Mouse (Mus musculus) kidney, adult 18-20 months (tissue): Measurements from ENCODE around the gene Agbl1.

Experiments
- DNase-seq: peaks from one replicate; pipeline ENCODE4 v3.0.0; 2021

The Agbl1 gene

DNA sequence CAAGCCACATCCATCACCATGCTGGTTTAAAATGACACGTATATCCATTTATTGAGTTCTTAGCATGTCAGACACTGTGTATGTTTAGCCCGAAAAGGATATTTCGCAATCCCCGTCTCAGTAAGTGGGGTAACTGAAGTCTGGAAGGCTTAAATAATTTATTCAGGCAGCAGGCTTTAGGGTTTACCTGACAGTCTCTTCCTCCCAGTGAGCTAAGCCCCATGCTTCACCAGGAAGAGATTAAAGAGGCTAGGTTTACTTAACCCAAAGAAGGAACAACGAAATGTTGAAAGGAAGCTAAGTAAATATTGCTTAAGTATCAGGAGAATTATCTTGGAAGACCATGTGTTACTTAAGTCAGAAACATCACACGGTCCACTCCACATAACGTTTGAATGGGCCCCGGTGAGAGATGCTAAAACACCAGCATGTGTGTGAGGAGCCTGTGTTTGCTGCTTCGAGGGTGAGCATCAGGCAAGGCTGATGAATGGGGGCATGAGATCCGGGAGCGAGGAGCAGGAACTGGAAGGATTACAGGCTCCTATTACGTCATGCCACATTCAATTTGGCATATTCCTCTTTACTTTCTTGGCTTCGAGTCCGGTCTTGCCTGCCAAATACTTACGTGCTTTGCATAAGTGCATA is 162.7 kb downstream of the Agbl1 start:
- no peak for DNase-seq

- peak; percentile 53 for DNase-seq
Measured at GRCm38 (mm10) chr7:76392941-76393817, 163.5 kb downstream of the Agbl1 start.

GRCm38 (mm10) chr7:76407930-76408557 is 178.4 kb downstream of the Agbl1 start:
- DNase-seq = no peak

DNA sequence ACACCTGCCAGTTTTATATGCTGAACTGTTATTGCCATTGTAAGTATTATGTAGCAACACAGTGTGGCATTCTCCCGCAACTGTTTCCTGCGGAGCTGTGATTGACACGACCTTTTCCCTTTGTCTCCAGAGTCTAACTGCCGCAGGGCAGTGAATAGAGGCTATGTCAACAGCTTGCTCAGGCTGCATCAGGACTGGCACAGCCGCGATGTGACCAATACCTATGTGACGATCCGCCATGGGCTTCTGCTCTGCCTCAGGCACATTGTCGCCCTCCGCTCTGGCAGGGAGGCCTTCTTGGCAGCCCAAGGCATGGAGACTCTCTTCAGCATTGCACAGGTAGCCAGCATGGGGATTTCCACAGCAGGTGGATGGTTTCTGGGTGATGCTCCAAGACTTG is 179.3 kb downstream of the Agbl1 start:
- DNase-seq = no peak

GRCm38 (mm10) chr7:76410403-76411180 is 180.9 kb downstream of the Agbl1 start:
- DNase-seq = no peak

DNA sequence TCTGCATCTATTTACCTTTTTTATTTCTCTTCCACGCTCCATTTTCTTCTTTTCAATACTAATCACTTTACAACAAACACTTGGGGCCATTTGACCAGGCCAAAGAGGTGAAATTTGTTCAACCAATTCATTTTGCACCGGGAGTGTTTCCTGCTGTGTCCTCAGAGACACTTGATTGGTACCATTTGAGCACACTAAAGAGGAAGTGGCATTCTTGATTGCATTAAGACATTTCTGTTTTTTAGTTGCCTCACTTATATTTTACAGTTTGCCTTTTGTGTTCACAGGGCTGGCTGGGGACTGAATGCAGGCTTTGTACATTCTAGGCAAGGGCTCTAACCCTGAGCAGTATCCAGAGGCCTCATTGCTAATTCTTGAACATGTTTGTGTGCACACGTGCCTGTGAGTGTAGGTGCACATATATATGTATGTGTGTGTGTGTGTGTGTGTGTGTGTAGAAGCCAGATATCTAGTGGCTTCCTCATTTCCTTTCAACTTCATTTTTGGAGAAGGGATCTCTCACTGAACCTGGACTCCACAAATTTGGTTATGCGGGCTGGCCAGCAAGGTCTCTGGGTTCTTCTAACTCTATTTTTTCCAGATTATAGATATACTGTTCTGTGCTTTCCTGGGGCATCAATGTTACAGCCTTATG is 182.4 kb downstream of the Agbl1 start:
- no peak for DNase-seq

- DNase-seq = no peak
Measured at GRCm38 (mm10) chr7:76416084-76416597, 186.5 kb downstream of the Agbl1 start.

- no peak for DNase-seq
Measured at GRCm38 (mm10) chr7:76438581-76438980, 208.9 kb downstream of the Agbl1 start.

DNA sequence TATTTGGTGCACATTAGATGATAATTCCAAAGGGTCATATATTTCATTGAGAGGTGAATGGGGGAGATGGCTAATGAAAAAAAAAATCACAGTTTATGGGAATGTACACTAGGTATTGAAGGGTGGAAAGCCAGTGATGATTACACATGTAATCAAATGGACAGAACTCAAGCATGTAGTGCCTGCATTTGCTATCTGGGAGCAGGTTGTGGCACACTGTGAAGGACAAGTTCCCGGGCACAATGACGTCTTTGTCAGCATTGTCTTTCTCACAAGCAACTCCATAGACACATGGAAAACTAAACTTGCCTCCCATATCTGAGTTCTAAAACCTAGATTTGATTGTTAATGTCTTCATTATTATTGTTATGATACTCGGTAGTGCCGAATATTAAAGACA is 209.3 kb downstream of the Agbl1 start:
- no peak for DNase-seq

DNA sequence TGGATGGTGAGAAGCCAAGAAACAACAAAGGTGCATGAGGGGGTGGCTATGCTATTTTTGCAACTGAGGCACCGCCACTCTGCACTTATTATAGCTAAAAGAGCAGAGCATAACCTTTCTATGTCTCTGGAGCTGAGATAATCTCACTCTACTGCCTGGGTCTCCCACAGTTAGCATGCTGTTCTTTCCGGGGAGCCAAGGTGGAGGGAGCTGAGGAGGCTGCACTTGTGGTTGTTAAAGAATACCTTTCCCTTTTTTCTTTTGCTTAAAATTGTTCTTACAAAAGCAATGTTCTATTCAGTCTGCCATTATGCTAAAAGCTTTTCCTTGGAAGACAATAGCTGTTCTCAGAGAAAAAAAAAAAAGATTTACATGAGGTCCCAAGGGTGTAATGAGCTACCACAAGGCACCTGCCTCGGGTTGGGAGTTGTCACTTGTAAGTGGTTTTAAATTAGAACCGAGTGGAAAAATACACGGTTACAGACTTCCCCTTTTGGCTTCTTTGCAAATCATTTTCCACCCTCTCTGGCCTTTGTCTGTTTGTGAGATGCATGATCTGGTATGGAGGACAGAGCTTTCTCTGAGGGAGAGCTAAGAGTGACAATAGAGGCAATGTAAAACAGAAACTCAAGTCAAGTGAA is 232.8 kb downstream of the Agbl1 start:
- no peak for DNase-seq

DNA sequence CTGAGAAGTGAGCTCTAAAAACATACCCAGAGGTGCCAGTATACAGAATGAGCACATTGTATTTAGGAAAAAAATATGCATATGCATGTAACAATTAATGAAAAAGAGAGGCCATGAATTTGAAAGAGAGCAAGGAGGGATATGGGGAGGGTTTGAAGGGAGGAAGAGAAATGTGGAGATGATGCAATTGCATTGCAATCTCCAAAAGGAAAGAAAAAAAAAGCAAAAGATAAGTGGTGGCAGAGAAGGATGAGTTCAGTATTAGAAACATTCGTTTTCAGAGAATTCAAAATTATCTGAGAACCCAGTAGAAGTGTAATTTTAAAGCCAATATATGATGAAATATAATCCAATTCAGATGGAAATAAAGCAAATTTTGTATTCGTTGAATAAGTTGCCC is 236.7 kb downstream of the Agbl1 start:
- DNase-seq = no peak

GRCm38 (mm10) chr7:76474233-76474632 is 244.5 kb downstream of the Agbl1 start:
- DNase-seq = no peak

DNA sequence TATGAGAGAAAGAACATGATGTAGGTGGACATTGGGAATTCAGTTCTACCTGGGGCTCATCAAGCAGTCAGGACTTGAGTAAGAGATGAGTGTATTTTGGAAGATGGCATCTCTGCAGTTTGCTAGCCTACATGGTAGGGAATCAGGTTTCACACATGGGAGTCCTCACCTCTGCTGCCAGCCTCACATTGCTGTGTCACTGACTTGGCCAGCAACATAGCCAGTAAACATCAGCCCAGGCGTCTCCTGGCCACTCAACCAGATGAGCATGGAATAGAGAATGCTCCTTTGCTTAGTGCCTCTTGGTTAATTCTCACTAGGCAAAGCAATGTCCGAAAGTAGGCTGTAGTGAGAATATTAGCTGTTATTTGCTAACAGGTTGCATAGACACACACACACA is 255.9 kb downstream of the Agbl1 start:
- DNase-seq = no peak

DNA sequence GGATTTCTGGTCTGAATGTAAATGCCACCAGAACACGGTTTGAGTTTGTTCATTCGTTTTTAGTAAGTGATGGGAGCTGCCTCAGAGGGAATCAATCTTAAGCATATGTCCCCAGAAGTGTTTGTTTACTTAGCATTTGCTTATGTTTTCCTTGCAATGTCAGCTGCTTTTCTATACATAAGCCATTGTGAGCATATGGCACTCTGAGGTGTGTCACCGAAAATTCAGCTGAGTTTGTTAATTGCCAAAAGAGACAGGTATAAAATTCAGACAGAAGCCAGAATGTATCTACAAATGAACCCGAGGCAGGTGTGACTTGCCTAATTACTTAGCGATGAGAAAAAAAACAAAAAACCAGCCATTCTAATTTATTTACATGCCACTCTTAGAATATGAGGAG is 257.8 kb downstream of the Agbl1 start:
- DNase-seq = no peak

- no peak for DNase-seq
Measured at GRCm38 (mm10) chr7:76524291-76524690, 294.6 kb downstream of the Agbl1 start.

DNA sequence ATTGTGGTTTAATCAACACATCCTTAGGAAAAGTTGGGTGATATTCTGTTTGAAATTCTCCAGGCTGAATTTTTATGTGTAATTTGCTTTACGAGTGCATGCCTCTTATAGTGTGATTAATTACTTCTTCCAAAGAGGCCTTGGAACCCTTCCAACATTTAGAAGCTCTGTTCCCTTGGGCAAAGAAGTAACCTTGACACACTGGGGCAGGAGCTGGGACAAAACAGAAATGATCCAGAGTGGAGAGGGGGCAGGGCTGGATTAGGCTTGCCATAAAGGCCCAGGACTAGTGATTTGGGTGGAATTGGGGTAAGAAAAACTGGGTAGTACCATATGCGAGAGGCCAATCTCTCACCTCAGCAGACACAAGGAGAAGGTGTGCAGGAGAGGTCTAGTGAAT is 316.8 kb downstream of the Agbl1 start:
- DNase-seq = peak; percentile 17

GRCm38 (mm10) chr7:76547313-76547712 is 317.6 kb downstream of the Agbl1 start:
- DNase-seq = no peak

GRCm38 (mm10) chr7:76551860-76552259 is 322.2 kb downstream of the Agbl1 start:
- no peak for DNase-seq

DNA sequence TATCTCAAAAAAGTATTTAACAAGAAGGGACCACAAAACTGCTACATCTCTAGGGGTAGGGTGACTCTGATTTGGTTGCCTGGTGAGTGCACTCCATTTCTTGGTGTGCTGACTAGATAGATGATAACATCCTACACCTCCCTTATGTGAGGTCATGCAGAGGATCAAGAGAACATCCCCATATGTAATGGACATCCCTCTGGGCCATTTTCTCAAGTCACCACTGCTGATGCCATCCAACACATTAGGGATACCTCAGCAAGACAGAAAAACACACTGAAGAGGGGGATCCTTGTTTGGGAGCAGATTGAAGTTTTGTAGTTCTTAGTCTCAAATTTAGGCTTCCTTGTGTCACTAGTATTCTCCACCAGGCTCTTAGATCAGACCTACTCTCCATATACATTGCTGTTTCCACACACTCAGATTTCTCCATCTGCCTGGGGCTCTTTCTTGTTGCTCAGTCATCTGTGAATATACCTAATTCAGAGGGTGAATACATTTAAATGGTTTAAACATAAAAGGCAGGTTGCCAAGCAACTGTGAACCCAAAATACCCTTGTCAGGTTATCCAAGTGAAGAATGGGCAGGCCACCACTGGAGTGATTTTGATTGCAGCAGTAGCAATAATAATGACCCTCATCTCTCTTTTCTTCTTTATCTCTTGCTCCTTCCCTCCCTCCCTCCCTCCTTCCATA is 331.0 kb downstream of the Agbl1 start:
- no peak for DNase-seq

DNA sequence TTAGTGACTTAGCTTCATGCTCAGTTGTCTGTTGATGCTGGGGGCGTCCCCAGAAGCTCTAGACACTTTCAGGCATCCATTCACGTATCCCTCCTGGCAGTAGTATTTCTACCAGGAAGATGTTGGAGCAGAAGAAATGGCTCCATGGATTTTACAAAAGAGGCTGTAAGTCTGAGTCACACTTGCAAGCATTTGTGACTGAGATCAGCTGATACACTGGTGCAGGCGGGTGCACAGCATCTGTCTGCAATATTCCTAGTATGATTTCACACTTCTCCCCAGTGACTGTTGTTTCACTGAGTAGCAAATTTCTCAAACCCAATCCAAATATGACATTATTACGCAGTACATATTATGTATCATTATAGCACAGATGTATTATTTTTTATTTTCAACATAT is 332.8 kb downstream of the Agbl1 start:
- no peak for DNase-seq

- no peak for DNase-seq
Measured at GRCm38 (mm10) chr7:76594566-76595079, 364.9 kb downstream of the Agbl1 start.
